Mouse (Mus musculus) forelimb bud, embryonic 11.5 days (tissue): Measurements from ENCODE around the gene Zpbp.
A peak's percentile ranks its signal among the peaks of the same experiment; 100 is the strongest.

ENCODE experiments used
- DNase-seq: peaks from one replicate; pipeline ENCODE4 v3.0.0-alpha.2; 2012; ENCODE audit warnings: low read depth, low spot score

Zpbp gene

GRCm38 (mm10) chr11:11461635-11462560 lies at the start of gene Zpbp, which contains the start of gene Spata48:
TSS of gene Zpbp (minus strand) at chr11:11462408.
TSS of gene Spata48 (plus strand) at chr11:11462094.
- peak; percentile 89 for DNase-seq

GRCm38 (mm10) chr11:11509413-11509812 lies 47.2 kb upstream of the Zpbp start:
- DNase-seq, result no peak

GRCm38 (mm10) chr11:11506187-11506586 lies 44.0 kb upstream of the Zpbp start:
- no peak for DNase-seq

- peak; percentile 17 for DNase-seq
Observed at GRCm38 (mm10) chr11:11499944-11500343, 37.7 kb upstream of the Zpbp start.

GRCm38 (mm10) chr11:11495697-11496096 lies 33.5 kb upstream of the Zpbp start:
- DNase-seq, result no peak

- no peak for DNase-seq
Observed at GRCm38 (mm10) chr11:11492044-11492443, 29.8 kb upstream of the Zpbp start.

GRCm38 (mm10) chr11:11484378-11484777 lies 22.2 kb upstream of the Zpbp start:
- no peak for DNase-seq

- no peak for DNase-seq
Observed at GRCm38 (mm10) chr11:11468924-11469323, 6.7 kb upstream of the Zpbp start.

- DNase-seq, result peak; percentile 8
Observed at GRCm38 (mm10) chr11:11462561-11462890, 318 bp upstream of the Zpbp start.

- DNase-seq, result peak; percentile 13
Observed at GRCm38 (mm10) chr11:11455037-11455436, 7.2 kb downstream of the Zpbp start.

- DNase-seq, result no peak
Observed at GRCm38 (mm10) chr11:11417356-11417755, 44.9 kb downstream of the Zpbp start.

- peak; percentile 2 for DNase-seq
Observed at GRCm38 (mm10) chr11:11414188-11414587, 48.0 kb downstream of the Zpbp start.

GRCm38 (mm10) chr11:11394686-11395085 lies 67.5 kb downstream of the Zpbp start:
- no peak for DNase-seq

- DNase-seq, result no peak
Observed at GRCm38 (mm10) chr11:11393164-11393563, 69.0 kb downstream of the Zpbp start.

- no peak for DNase-seq
Observed at GRCm38 (mm10) chr11:11371305-11371704, 90.9 kb downstream of the Zpbp start.

GRCm38 (mm10) chr11:11283512-11283911 lies 178.7 kb downstream of the Zpbp start:
- no peak for DNase-seq

- DNase-seq, result no peak
Observed at GRCm38 (mm10) chr11:11280128-11280527, 182.1 kb downstream of the Zpbp start.

- no peak for DNase-seq
Observed at GRCm38 (mm10) chr11:11257348-11257747, 204.9 kb downstream of the Zpbp start.

GRCm38 (mm10) chr11:11242694-11243377 lies 219.4 kb downstream of the Zpbp start:
- DNase-seq, result no peak

- peak; percentile 6 for DNase-seq
Observed at GRCm38 (mm10) chr11:11239346-11239745, 222.9 kb downstream of the Zpbp start.
